Mouse (Mus musculus): ENCODE measurements around the gene Nrg3. TPM values are rescaled to one million over a fixed set of nuclear protein-coding genes. Genes with fewer than 3 reads are reported as not detected.

Nrg3 gene
- polyA plus RNA-seq, 1 experiment from 2014 or later, result not detected

GRCm38 (mm10) chr14:38594297-38594696 lies 878.6 kb downstream of the Nrg3 start:
- ATAC-seq (replicated peaks; ENCODE audit: insufficient number of reproducible peaks, insufficient read depth, low FRiP score, low read depth), result no peak
- no peaks in the 10 kb centered on the region for H3K4me1 ChIP-seq (replicated peaks)
- H3K4me2 ChIP-seq, result no peak overlapping the region

GRCm38 (mm10) chr14:38576796-38577195 lies 896.1 kb downstream of the Nrg3 start:
- H3K9me3 ChIP-seq (replicated peaks), result no peaks in the 10 kb centered on the region
- H3K9ac ChIP-seq, result no peak overlapping the region
- no peaks in the 10 kb centered on the region for H3K36me3 ChIP-seq
- WGBS, result 75% methylated on average over 3 of the region's 3 CpGs
- no peaks in the 10 kb centered on the region for H3K27me3 ChIP-seq
- no peaks in the 10 kb centered on the region for H3K4me1 ChIP-seq (replicated peaks)
- H3K4me2 ChIP-seq, result no peak overlapping the region
- no peak overlapping the region for H3K27ac ChIP-seq
- H3K4me3 ChIP-seq, result no peak overlapping the region
- no peak for ATAC-seq (replicated peaks; ENCODE audit: insufficient number of reproducible peaks, insufficient read depth, low FRiP score, low read depth)

More at GRCm38 (mm10) chr14:38594297-38594696, 878.6 kb downstream of the Nrg3 start:
- H3K27me3 ChIP-seq, result no peaks in the 10 kb centered on the region
- H3K9ac ChIP-seq, result no peak overlapping the region
- H3K36me3 ChIP-seq, result no peaks in the 10 kb centered on the region
- no peak overlapping the region for H3K4me3 ChIP-seq
- no peak overlapping the region for H3K27ac ChIP-seq
- H3K9me3 ChIP-seq (replicated peaks), result no peaks in the 10 kb centered on the region
- 67% methylated on average over 1 of the region's 1 CpGs for WGBS

DNA sequence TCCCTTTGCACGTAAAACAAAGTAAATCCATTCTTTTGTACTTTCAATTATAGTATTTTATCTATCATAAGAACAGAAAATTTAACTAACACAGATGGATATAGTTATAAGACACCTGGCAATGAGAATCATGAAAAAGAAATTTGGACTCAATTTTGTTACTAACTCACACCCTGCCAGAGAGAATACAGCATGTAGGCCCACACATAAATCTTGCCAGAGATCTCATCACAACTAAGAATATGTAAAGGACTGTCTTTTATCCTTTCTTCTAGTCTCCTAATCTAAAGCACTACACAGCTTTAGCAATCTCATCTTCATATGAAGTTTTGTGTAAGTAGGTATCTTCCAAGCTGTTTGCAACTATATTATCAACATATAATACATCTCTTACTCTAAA lies 904.7 kb downstream of the Nrg3 start:
- Histone ChIP-seq H3K27ac (no peak overlapping the region), H3K4me3 (no peak overlapping the region), H3K4me1 (replicated peaks) (no peaks in the 10 kb centered on the region), H3K9ac (no peak overlapping the region), H3K36me3 (no peaks in the 10 kb centered on the region), H3K9me3 (replicated peaks) (no peaks in the 10 kb centered on the region), H3K27me3 (no peaks in the 10 kb centered on the region), H3K4me2 (no peak overlapping the region)
- WGBS, result 73% methylated on average over 1 of the region's 1 CpGs
- no peak for ATAC-seq (replicated peaks; ENCODE audit: insufficient number of reproducible peaks, insufficient read depth, low FRiP score, low read depth)

DNA sequence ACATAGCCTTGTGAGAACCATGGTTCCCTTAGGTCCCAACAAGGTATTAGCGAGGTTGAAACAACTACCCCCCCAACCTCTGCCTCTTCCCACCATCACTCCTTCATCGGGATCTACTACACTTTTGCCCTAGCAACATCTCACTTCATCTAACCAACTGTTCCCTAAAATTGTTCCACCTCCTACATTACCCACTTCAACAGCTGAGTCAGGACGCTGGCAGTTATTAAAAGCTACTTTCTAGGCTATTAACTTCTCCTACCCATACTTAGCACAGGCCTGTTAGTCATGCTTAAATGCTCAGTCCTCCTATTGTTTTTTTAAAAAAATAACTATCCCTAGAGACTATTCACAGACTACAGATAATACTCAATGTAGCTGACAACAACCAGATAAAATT lies 906.7 kb downstream of the Nrg3 start:
- H3K27ac ChIP-seq, result no peak overlapping the region
- no peaks in the 10 kb centered on the region for H3K36me3 ChIP-seq
- no peak for ATAC-seq (replicated peaks; ENCODE audit: insufficient number of reproducible peaks, insufficient read depth, low FRiP score, low read depth)
- H3K4me2 ChIP-seq, result no peak overlapping the region
- 78% methylated on average over 3 of the region's 3 CpGs for WGBS
- no peaks in the 10 kb centered on the region for H3K4me1 ChIP-seq (replicated peaks)
- H3K4me3 ChIP-seq, result no peak overlapping the region
- H3K9me3 ChIP-seq (replicated peaks), result no peaks in the 10 kb centered on the region
- no peak overlapping the region for H3K9ac ChIP-seq
- no peaks in the 10 kb centered on the region for H3K27me3 ChIP-seq

GRCm38 (mm10) chr14:38554636-38555035 lies 918.3 kb downstream of the Nrg3 start:
- ATAC-seq (replicated peaks; ENCODE audit: insufficient number of reproducible peaks, insufficient read depth, low FRiP score, low read depth), result no peak
- WGBS, result 62% methylated on average over 1 of the region's 1 CpGs
- Histone ChIP-seq H3K4me2 (no peak overlapping the region), H3K9ac (no peak overlapping the region), H3K9me3 (replicated peaks) (no peaks in the 10 kb centered on the region), H3K4me1 (replicated peaks) (no peaks in the 10 kb centered on the region), H3K4me3 (no peak overlapping the region), H3K36me3 (no peaks in the 10 kb centered on the region), H3K27ac (no peak overlapping the region), H3K27me3 (no peaks in the 10 kb centered on the region)

DNA sequence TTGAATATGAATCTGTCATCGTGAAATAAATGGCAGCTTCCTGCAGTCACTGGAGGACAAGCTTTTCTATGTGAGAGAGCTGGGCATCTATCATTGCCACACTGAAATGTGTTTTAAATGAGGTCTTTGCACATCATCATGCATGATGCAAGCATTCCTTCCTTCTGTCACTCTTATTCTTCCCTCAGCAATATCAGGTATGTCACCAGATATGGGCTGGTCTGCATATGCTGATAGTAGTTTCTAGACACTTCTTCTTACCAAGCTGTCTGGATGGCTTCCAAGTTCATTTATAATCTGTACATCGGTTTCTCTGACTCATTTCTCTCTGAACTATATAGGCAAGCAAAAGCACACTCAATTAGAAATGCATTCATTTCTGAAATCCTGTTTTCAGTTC lies 925.6 kb downstream of the Nrg3 start:
- Histone ChIP-seq H3K4me3 (no peak overlapping the region), H3K9ac (no peak overlapping the region), H3K36me3 (no peaks in the 10 kb centered on the region), H3K27me3 (no peaks in the 10 kb centered on the region), H3K9me3 (replicated peaks) (no peaks in the 10 kb centered on the region), H3K4me2 (no peak overlapping the region), H3K4me1 (replicated peaks) (no peaks in the 10 kb centered on the region), H3K27ac (no peak overlapping the region)
- 61% methylated on average over 2 of the region's 2 CpGs for WGBS
- ATAC-seq (replicated peaks; ENCODE audit: insufficient number of reproducible peaks, insufficient read depth, low FRiP score, low read depth), result no peak

GRCm38 (mm10) chr14:38535181-38535580 lies 937.7 kb downstream of the Nrg3 start:
- no peak for ATAC-seq (replicated peaks; ENCODE audit: insufficient number of reproducible peaks, insufficient read depth, low FRiP score, low read depth)
- no peaks in the 10 kb centered on the region for H3K27me3 ChIP-seq
- H3K27ac ChIP-seq, result no peak overlapping the region
- H3K9ac ChIP-seq, result no peak overlapping the region
- H3K4me1 ChIP-seq (replicated peaks), result no peaks in the 10 kb centered on the region
- H3K36me3 ChIP-seq, result no peaks in the 10 kb centered on the region
- WGBS, result 82% methylated on average over 1 of the region's 1 CpGs
- H3K4me2 ChIP-seq, result no peak overlapping the region
- no peaks in the 10 kb centered on the region for H3K9me3 ChIP-seq (replicated peaks)
- no peak overlapping the region for H3K4me3 ChIP-seq

DNA sequence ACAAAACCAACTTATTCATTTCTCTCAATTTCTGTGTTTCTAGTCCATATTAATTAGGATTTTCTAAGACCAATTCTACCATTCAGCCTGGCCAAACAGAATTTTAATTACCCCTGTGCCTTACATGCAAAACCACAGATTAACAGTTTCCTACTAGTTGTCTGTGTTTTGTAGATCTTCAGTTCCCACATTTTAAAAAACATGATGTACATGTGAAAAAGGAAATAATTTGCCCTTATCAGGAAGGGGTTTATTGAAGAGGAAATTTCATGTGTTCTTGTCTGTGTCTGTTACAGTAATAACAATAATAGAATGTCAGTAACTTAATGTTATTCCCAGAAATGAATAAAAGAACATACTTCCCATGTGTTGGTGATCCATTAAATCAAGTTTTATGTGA lies 939.4 kb downstream of the Nrg3 start:
- Histone ChIP-seq H3K4me2 (no peak overlapping the region), H3K4me3 (no peak overlapping the region), H3K27ac (no peak overlapping the region), H3K36me3 (no peaks in the 10 kb centered on the region), H3K27me3 (no peaks in the 10 kb centered on the region), H3K9me3 (replicated peaks) (no peaks in the 10 kb centered on the region), H3K4me1 (replicated peaks) (no peaks in the 10 kb centered on the region), H3K9ac (no peak overlapping the region)
- no peak for ATAC-seq (replicated peaks; ENCODE audit: insufficient number of reproducible peaks, insufficient read depth, low FRiP score, low read depth)

DNA sequence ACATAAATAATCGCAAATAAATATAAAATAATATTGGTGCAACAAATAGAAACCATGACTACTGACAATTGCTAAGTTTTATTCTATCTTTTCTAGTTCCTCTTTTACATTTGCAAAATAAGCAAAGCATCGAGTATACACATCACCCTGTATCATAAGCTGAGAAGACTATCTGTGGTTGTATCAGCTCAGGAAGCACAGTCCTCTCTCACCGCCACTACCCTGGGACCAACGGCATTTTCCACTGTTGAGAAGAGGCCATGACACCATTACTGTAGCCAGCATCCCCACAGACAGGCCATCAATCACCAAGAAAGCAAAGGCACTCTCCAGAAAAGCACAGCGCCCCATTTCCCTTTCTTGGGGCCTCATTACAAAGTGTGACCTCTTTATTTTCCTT lies 956.7 kb downstream of the Nrg3 start:
- no peaks in the 10 kb centered on the region for H3K36me3 ChIP-seq
- no peaks in the 10 kb centered on the region for H3K9me3 ChIP-seq (replicated peaks)
- 69% methylated on average over 5 of the region's 5 CpGs for WGBS
- H3K4me3 ChIP-seq, result no peak overlapping the region
- no peak for ATAC-seq (replicated peaks; ENCODE audit: insufficient number of reproducible peaks, insufficient read depth, low FRiP score, low read depth)
- H3K27me3 ChIP-seq, result no peaks in the 10 kb centered on the region
- H3K27ac ChIP-seq, result no peak overlapping the region
- no peaks in the 10 kb centered on the region for H3K4me1 ChIP-seq (replicated peaks)
- H3K4me2 ChIP-seq, result no peak overlapping the region
- H3K9ac ChIP-seq, result no peak overlapping the region

DNA sequence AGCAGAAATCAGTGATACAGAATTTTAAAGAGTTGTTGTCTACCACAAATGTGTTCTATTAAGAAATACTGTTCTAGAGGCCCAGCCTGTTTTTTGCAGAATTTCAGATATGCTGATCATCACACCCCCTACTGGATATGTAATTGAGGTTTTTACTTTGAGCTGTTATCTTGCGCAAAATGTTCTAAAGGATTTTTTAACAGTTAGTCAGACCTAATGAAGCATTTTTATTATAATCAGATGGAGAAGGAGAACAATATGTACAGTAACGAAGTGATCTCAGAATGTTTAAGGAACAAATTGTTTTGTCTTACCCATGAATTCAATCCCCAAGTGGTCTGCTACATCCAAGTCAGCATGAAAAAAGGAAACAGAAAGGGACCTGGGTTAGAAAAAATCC lies 963.9 kb downstream of the Nrg3 start:
- WGBS, result 87% methylated on average over 2 of the region's 2 CpGs
- H3K9ac ChIP-seq, result no peak overlapping the region
- H3K9me3 ChIP-seq (replicated peaks), result no peaks in the 10 kb centered on the region
- no peaks in the 10 kb centered on the region for H3K27me3 ChIP-seq
- H3K4me3 ChIP-seq, result no peak overlapping the region
- ATAC-seq (replicated peaks; ENCODE audit: insufficient number of reproducible peaks, insufficient read depth, low FRiP score, low read depth), result no peak
- H3K27ac ChIP-seq, result no peak overlapping the region
- H3K36me3 ChIP-seq, result no peaks in the 10 kb centered on the region
- no peaks in the 10 kb centered on the region for H3K4me1 ChIP-seq (replicated peaks)
- H3K4me2 ChIP-seq, result no peak overlapping the region

DNA sequence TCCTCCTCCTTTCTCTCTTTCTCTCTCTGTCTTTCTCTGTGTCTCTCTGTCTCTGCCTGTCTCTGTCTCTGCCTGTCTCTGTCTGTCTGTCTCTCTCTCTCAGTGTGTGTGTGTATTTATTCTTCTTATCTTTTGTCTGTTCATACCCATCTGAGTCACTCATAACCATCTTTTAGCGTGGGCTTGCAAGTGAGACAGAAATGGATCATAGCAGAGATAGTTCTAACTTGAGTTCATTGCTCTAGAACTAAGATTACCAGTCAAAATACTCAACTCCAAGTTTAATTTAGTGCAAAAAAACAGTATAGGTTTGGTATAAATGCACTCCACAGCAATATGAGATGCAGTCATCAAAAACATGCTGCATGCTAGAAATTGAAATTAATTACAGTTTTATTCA lies 977.9 kb downstream of the Nrg3 start:
- Histone ChIP-seq H3K27ac (no peak overlapping the region), H3K36me3 (no peaks in the 10 kb centered on the region), H3K4me3 (no peak overlapping the region), H3K4me1 (replicated peaks) (no peaks in the 10 kb centered on the region), H3K27me3 (no peaks in the 10 kb centered on the region), H3K4me2 (no peak overlapping the region), H3K9me3 (replicated peaks) (no peaks in the 10 kb centered on the region), H3K9ac (no peak overlapping the region)
- no peak for ATAC-seq (replicated peaks; ENCODE audit: insufficient number of reproducible peaks, insufficient read depth, low FRiP score, low read depth)
- WGBS, result 36% methylated on average over 1 of the region's 1 CpGs

DNA sequence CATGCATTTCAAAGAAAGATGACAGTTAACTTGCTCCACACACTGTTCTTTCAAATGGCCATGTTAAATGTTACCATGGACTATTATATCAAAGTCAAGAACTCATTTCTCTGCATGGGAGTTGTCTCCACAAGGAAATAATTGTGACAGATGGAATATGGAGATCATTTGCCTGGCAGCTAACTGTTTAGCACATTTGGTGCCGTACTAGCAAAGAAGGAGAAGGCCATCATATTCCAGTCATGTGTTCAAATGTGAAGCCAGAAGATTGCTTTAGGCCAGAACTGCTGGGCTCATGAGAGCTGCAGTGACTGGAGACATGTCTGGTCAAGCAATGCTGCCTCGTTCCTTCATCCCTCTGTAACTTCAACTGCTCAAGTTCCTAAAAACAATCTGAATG lies 1025.8 kb downstream of the Nrg3 start:
- H3K9me3 ChIP-seq (replicated peaks), result no peaks in the 10 kb centered on the region
- no peak for ATAC-seq (replicated peaks; ENCODE audit: insufficient number of reproducible peaks, insufficient read depth, low FRiP score, low read depth)
- H3K27me3 ChIP-seq, result no peaks in the 10 kb centered on the region
- H3K4me2 ChIP-seq, result no peak overlapping the region
- no peaks in the 10 kb centered on the region for H3K36me3 ChIP-seq
- no peak overlapping the region for H3K27ac ChIP-seq
- H3K9ac ChIP-seq, result no peak overlapping the region
- 71% methylated on average over 2 of the region's 2 CpGs for WGBS
- H3K4me3 ChIP-seq, result no peak overlapping the region
- H3K4me1 ChIP-seq (replicated peaks), result no peaks in the 10 kb centered on the region

GRCm38 (mm10) chr14:38444788-38445187 lies 1028.1 kb downstream of the Nrg3 start:
- Histone ChIP-seq H3K9ac (no peak overlapping the region), H3K4me1 (replicated peaks) (no peaks in the 10 kb centered on the region), H3K4me2 (no peak overlapping the region), H3K9me3 (replicated peaks) (no peaks in the 10 kb centered on the region), H3K27ac (no peak overlapping the region), H3K4me3 (no peak overlapping the region), H3K36me3 (no peaks in the 10 kb centered on the region), H3K27me3 (no peaks in the 10 kb centered on the region)
- 72% methylated on average over 2 of the region's 2 CpGs for WGBS
- ATAC-seq (replicated peaks; ENCODE audit: insufficient number of reproducible peaks, insufficient read depth, low FRiP score, low read depth), result no peak
